Mouse (Mus musculus) cortical plate, adult 2 months (tissue): ENCODE data around the gene Tas2r129.

ENCODE experiments used
- CTCF ChIP-seq: fragments of 200-500 bp; IDR thresholded peaks from 2 replicates; pipeline ENCODE4 v1.5.1; 2011; ENCODE audit warnings: mild to moderate bottlenecking, control low read depth, low read length; ENCODE audit not compliant: insufficient read depth; ENCODE audit errors: extremely low read depth
- POLR2A ChIP-seq: fragments of 200-500 bp; IDR thresholded peaks from 2 replicates; pipeline ENCODE4 v1.6.1; 2011; ENCODE audit warnings: mild to moderate bottlenecking, low read length, control low read depth; ENCODE audit not compliant: insufficient read depth; ENCODE audit errors: extremely low read depth

- no peak for TF ChIP-seq CTCF
- TF ChIP-seq POLR2A, result no peak
These were observed at the start of gene Tas2r129 for GRCm38 (mm10) chr6:132950802-132951201.
